Mouse (Mus musculus) heart, postnatal 14 days (tissue): ENCODE measurements around the gene Klc4. TPM values are rescaled to one million over a fixed set of nuclear protein-coding genes. Genes with fewer than 3 reads are reported as not detected.

Experiments used
- DNase-seq, 2 experiments: peaks; one replicate each; pipeline ENCODE4 v3.0.0; 2021 to 2022
- intact Hi-C: fragments of 180-260 bp; cut with DNase I; formaldehyde crosslinking; loops from one replicate; pipeline ENCODE4 v1.15.1; 2025
- total RNA-seq, 2 experiments: library from RNA; stranded (reverse); gene quantifications; 2 replicates each; pipeline ENCODE4 v1.2.3; 2021

The Klc4 gene
- total RNA-seq, 2 experiments from 2014 or later = 24.5 to 25.3 TPM

GRCm38 (mm10) chr17:46661351-46661750 is 15.5 kb upstream of the Klc4 start:
- no peak for DNase-seq
- intact Hi-C loops = no loop called here

GRCm38 (mm10) chr17:46656054-46656453 is 10.2 kb upstream of the Klc4 start:
- DNase-seq = no peak
- intact Hi-C loops = no loop called here

GRCm38 (mm10) chr17:46651755-46652547 is 6.1 kb upstream of the Klc4 start:
- no peak for DNase-seq
- intact Hi-C loops = loop anchor here (5.0 kb wide), 1 partner anchor 60 kb away; the partner anchor contains the start of gene Pex6

- no peak for DNase-seq
- intact Hi-C loops = loop anchor here (5.0 kb wide), 1 partner anchor 61 kb away; the partner anchor contains the start of gene Pex6
These were observed 5.5 kb upstream of the Klc4 start for GRCm38 (mm10) chr17:46651292-46651691.

GRCm38 (mm10) chr17:46650232-46651031 is 4.6 kb upstream of the Klc4 start, which contains the start of gene Cul7:
Gene Cul7, plus strand, starts transcription at chr17:46650337.
- peak; percentile 93 to 94 for DNase-seq
- intact Hi-C loops = loop anchor here (5.0 kb wide), 1 partner anchor 62 kb away; the partner anchor contains the start of gene Pex6

GRCm38 (mm10) chr17:46649811-46650210 is 4.0 kb upstream of the Klc4 start:
- intact Hi-C loops = loop anchor here (2.0 to 5.0 kb wide), 2 partner anchors 31 to 62 kb away; partner anchors contain the start of genes Klhdc3 and Pex6
- DNase-seq = peak in 1 of 2 experiments; percentile 37

GRCm38 (mm10) chr17:46648436-46648835 is 2.6 kb upstream of the Klc4 start:
- DNase-seq = no peak
- intact Hi-C loops = loop anchor here (2.0 kb wide), 1 partner anchor 32 kb away; the partner anchor contains the start of gene Klhdc3

- intact Hi-C loops = no loop called here
- DNase-seq = no peak
These were observed 1.5 kb upstream of the Klc4 start for GRCm38 (mm10) chr17:46647279-46647678.

- intact Hi-C loops = no loop called here
- no peak for DNase-seq
These were observed 470 bp upstream of the Klc4 start for GRCm38 (mm10) chr17:46646322-46646662.

GRCm38 (mm10) chr17:46644916-46645475 is 826 bp downstream of the Klc4 start:
- DNase-seq = peak; percentile 69 to 71
- intact Hi-C loops = no loop called here

- intact Hi-C loops = no loop called here
- DNase-seq = no peak
These were observed 1.5 kb downstream of the Klc4 start for GRCm38 (mm10) chr17:46644152-46644805.

- intact Hi-C loops = no loop called here
- no peak for DNase-seq
These were observed 3.8 kb downstream of the Klc4 start for GRCm38 (mm10) chr17:46642060-46642459.

GRCm38 (mm10) chr17:46639929-46640328 is 5.9 kb downstream of the Klc4 start:
- intact Hi-C loops = loop anchor here (5.0 kb wide), 1 partner anchor 38 kb away; no protein-coding TSS in a partner anchor
- DNase-seq = no peak

- DNase-seq = peak; percentile 65 to 84
- intact Hi-C loops = loop anchor here (2.0 to 5.0 kb wide), 2 partner anchors 35 to 112 kb away; no protein-coding TSS in a partner anchor
These were observed 8.8 kb downstream of the Klc4 start for GRCm38 (mm10) chr17:46636831-46637523.

GRCm38 (mm10) chr17:46629685-46630441 is 16.0 kb downstream of the Klc4 start:
- peak; percentile 66 to 70 for DNase-seq
- intact Hi-C loops = no loop called here

GRCm38 (mm10) chr17:46628791-46629684 is 16.8 kb downstream of the Klc4 start, which contains the start of gene Ptk7:
Gene Ptk7, minus strand, starts transcription at chr17:46629504.
- intact Hi-C loops = no loop called here
- peak; percentile 77 to 84 for DNase-seq

- intact Hi-C loops = no loop called here
- DNase-seq = peak in 1 of 2 experiments; percentile 31
These were observed 17.4 kb downstream of the Klc4 start for GRCm38 (mm10) chr17:46628471-46628790.

GRCm38 (mm10) chr17:46627409-46627808 is 18.4 kb downstream of the Klc4 start:
- no peak for DNase-seq
- intact Hi-C loops = no loop called here
